Mouse (Mus musculus) limb, embryonic 13.5 days (tissue): ENCODE measurements at regions not wholly inside any gene's neighbourhood (a gene's known extent, or its start where the extent isn't known, plus 50 kb on each side); places are given as distances from the start of the nearest gene placed in this dataset.

Source experiments
- ATAC-seq: fragments of 200-750 bp; cut with Nextera tagmentation; 2 replicates; pipeline ENCODE4 v1.8.0; 2017; ENCODE audit warnings: low read depth, moderate number of reproducible peaks, moderate TSS enrichment; ENCODE audit not compliant: low FRiP score
- H3K27ac ChIP-seq: fragments of 300-500 bp; sonication (generic); 2 replicates; pipeline ENCODE4 v1.5.1; 2015; ENCODE audit warnings: inconsistent platforms, mild to moderate bottlenecking, moderate library complexity
- H3K27me3 ChIP-seq: fragments of 300-500 bp; sonication (generic); 2 replicates; pipeline ENCODE4 v1.6.1; 2015; ENCODE audit warnings: mild to moderate bottlenecking, inconsistent platforms
- H3K36me3 ChIP-seq: fragments of 300-500 bp; sonication (generic); 2 replicates; pipeline ENCODE4 v1.6.1; 2015; ENCODE audit warnings: inconsistent platforms, mild to moderate bottlenecking, moderate library complexity
- H3K4me1 ChIP-seq: fragments of 300-500 bp; sonication (generic); 2 replicates; pipeline ENCODE4 v1.6.1; 2015; ENCODE audit warnings: inconsistent platforms
- H3K4me2 ChIP-seq: fragments of 300-500 bp; sonication (generic); replicated peaks from 2 replicates; pipeline ENCODE4 v1.6.1; 2015; ENCODE audit warnings: inconsistent platforms, mild to moderate bottlenecking, moderate library complexity
- H3K4me3 ChIP-seq: fragments of 300-500 bp; sonication (generic); 2 replicates; pipeline ENCODE4 v1.5.1; 2015; ENCODE audit warnings: moderate library complexity, mild to moderate bottlenecking, inconsistent platforms
- H3K9ac ChIP-seq: fragments of 300-500 bp; sonication (generic); 2 replicates; pipeline ENCODE4 v1.6.1; 2015; ENCODE audit warnings: mild to moderate bottlenecking, inconsistent platforms
- H3K9me3 ChIP-seq: fragments of 300-500 bp; sonication (generic); 2 replicates; pipeline ENCODE4 v1.6.1; 2016; ENCODE audit warnings: inconsistent platforms
- WGBS: fragments of 180-500 bp; shearing (Covaris S2); methylation state at CpG from one replicate; pipeline ENCODE4 v1.1.7; 2015; 5-methylcytosine and 5-hydroxymethylcytosine counted together

DNA sequence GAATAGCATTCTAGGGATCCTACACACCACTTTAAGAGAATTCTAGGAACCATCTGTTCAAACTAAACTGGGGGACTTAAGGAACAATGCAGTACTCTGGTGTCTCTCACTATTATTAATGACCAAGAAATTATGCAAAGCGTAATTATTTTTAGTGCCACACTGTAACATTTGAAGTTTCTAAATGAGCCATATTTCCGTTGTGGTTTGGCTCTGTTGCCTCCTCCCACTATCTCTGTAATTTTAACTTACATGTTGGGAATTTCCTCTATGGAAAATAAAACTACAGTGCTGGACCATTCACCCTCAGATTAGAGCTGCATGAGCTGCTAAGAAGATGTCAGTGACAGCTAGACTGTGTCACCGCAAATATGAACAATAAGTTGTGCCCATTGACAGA, 72.0 kb upstream of the Klf6 start:
- no peaks in the 10 kb centered on the region for H3K9me3 ChIP-seq
- ATAC-seq = no peak
- no peak overlapping the region for H3K4me3 ChIP-seq
- H3K4me1 ChIP-seq = no peaks in the 10 kb centered on the region
- no peak overlapping the region for H3K27ac ChIP-seq
- no peaks in the 10 kb centered on the region for H3K27me3 ChIP-seq
- H3K9ac ChIP-seq = no peak overlapping the region
- WGBS = 84% methylated on average over 3 of the region's 3 CpGs
- H3K36me3 ChIP-seq = no peaks in the 10 kb centered on the region
- no peak overlapping the region for H3K4me2 ChIP-seq

DNA sequence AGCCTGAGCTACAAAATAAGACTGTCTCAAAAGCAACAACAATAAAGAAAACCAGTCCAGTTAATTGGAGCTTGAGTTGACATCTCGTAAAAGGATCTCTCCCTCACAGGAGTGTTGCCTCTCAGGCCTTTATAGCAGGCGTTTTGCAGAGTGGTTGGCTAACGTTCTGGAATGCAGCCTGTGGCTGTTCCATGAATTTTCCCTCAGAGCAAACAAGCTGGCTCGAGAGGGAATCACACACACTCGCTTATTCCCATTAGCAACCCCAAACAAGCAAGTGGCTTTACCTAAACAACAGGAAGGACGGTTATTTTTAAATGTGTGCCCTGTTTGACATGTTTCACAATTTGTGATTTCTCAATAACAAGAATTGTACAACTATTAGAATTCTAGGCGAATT, 59.2 kb upstream of the Klf6 start:
- Histone ChIP-seq H3K36me3 (no peaks in the 10 kb centered on the region), H3K9me3 (no peaks in the 10 kb centered on the region), H3K27ac (no peak overlapping the region), H3K4me1 (peaks cover 8% of the 10 kb centered on the region; the same call in 1 of the 2 replicates), H3K4me3 (no peak overlapping the region), H3K9ac (no peak overlapping the region), H3K27me3 (no peaks in the 10 kb centered on the region), H3K4me2 (no peak overlapping the region)
- 19% methylated on average over 7 of the region's 7 CpGs for WGBS
- no peak for ATAC-seq

GRCm38 (mm10) chr13:5802826-5803225, 58.5 kb upstream of the Klf6 start:
- Histone ChIP-seq H3K9ac (no peak overlapping the region), H3K4me1 (peaks cover 8% of the 10 kb centered on the region; the same call in 1 of the 2 replicates), H3K27me3 (no peaks in the 10 kb centered on the region), H3K27ac (no peak overlapping the region), H3K36me3 (no peaks in the 10 kb centered on the region), H3K4me2 (no peak overlapping the region), H3K9me3 (no peaks in the 10 kb centered on the region), H3K4me3 (no peak overlapping the region)
- WGBS = 62% methylated on average over 14 of the region's 14 CpGs
- ATAC-seq = no peak

DNA sequence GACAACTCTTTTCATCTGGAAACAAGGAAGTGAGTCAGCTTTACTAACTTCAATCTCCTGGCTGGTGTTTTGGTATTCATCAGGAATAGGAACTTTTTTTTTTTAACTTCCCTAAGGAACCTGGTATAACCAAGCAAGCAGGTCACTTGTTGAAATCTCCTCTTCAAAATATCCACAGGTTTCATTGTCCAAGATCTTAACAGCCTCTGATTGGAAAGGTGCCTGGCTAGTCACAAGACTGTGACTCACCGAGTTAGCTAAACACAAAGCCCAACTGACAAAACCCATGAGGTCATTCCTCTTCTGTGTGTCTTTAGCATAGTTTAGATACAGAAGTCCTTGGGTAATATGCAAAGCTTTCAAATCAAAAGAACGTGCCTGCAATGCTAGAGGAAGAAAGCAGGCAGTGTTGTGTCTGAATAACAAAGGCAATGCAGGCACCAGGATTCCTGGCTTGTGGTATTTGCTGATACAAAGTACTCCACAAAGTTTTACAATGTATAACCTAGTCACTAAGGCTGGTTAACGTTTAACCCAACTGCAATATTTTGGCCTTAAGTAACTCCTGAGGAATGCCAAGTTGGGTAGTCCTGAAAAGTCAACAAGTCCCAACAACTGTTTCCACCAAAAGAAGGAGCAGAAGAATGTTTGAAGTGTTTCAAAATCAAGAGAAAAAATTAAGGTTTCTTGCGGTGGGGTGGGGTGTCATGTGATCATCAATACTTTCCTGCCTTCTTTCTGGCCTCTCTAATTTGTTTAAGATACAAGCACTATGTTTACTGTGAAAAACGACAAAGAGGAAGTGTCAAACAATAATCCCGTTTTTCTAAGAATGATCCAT, 57.5 kb upstream of the Klf6 start:
- WGBS = 29% methylated on average over 6 of the region's 6 CpGs
- H3K4me2 ChIP-seq = no peak overlapping the region

DNA sequence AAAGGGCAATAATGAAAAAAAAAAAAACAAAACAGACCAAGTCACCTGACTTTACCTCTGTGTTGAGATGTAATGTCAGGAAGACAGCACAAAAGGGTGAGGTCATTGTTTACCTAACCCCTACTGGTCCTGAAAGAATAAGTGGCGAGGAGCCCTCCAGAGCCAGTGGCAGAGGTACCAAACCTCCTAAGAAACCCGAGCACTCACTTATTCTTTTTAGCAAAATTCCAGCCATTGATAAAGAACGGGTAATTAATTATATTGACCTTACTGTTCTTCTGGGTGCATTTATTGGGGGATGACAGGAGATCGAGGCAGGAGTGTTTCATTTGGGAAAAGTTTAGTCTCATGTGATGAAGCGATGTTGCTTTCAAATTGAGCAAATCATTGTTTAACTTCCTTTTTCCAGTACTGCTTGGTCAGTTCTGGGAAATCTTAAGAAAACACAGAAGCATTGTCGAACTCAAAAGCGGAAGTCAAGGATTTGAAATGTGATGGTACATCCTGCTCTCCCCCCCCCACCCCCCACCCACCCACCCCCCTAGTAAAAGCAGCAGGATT, 56.8 kb upstream of the Klf6 start:
- Histone ChIP-seq H3K4me3 (no peak overlapping the region), H3K4me1 (peaks cover 8% of the 10 kb centered on the region; the same call in 1 of the 2 replicates), H3K36me3 (no peaks in the 10 kb centered on the region), H3K27ac (no peak overlapping the region), H3K9me3 (no peaks in the 10 kb centered on the region), H3K9ac (no peak overlapping the region), H3K27me3 (no peaks in the 10 kb centered on the region), H3K4me2 (no peak overlapping the region)
- ATAC-seq = no peak
- WGBS = 56% methylated on average over 7 of the region's 7 CpGs

More for the DNA sequence above, 57.5 kb upstream of the Klf6 start:
- no peak for ATAC-seq
- no peaks in the 10 kb centered on the region for H3K9me3 ChIP-seq
- no peaks in the 10 kb centered on the region for H3K27me3 ChIP-seq
- peaks cover 8% of the 10 kb centered on the region; the same call in 1 of the 2 replicates for H3K4me1 ChIP-seq
- H3K9ac ChIP-seq = no peak overlapping the region
- H3K4me3 ChIP-seq = no peak overlapping the region
- H3K36me3 ChIP-seq = no peaks in the 10 kb centered on the region
- H3K27ac ChIP-seq = no peak overlapping the region

DNA sequence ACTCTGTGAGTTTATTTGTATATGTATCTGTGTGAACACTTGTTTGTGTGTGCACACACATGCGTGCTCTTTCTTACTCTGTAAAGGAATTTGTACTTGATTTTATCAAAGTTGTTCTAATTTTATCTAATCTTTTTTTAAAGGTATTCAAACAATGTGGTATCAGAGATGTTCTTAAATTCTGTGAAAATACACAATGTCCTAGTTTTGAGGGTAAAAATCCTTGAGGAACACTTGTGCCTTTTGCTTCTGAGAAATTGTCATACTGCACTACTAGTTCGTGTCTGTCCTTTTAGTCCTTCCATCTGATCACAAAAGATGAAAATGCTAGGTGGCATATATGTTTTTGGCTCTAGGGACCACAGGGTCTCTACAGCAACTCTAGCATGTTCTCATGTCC, 52.9 kb upstream of the Klf6 start:
- no peaks in the 10 kb centered on the region for H3K27me3 ChIP-seq
- no peak overlapping the region for H3K9ac ChIP-seq
- no peak overlapping the region for H3K27ac ChIP-seq
- no peaks in the 10 kb centered on the region for H3K9me3 ChIP-seq
- H3K4me3 ChIP-seq = no peak overlapping the region
- no peaks in the 10 kb centered on the region for H3K4me1 ChIP-seq
- WGBS = 89% methylated on average over 2 of the region's 2 CpGs
- H3K4me2 ChIP-seq = no peak overlapping the region
- no peak for ATAC-seq
- no peaks in the 10 kb centered on the region for H3K36me3 ChIP-seq
